In genomic region chr7:137611891-137612522, GRCm38 (mm10) we compare ENCODE assay signal across 12 mouse cellular contexts.
A peak's percentile ranks its signal among the peaks of the same experiment; 100 is the strongest.
DNase-seq lines count a peak whose midpoint lies in the region; ATAC-seq and TF ChIP-seq lines count a peak whose summit lies in the region.
"Had no signal": no experiment of that assay in that cellular context is flagged by ENCODE, and none has a peak within 500 bp of the region (broad histone marks: within the 10 kb centered on the region; RNA-seq: fewer than 3 reads in every experiment).

No protein-coding gene starts in this region.

- H3K4me3 ChIP-seq in lung, embryonic 14.5 days (ENCODE audit: low read depth, low read length) = no peak overlapping the region
- no peak overlapping the region for H3K4me3 ChIP-seq in lung, adult 2 months (replicated peaks; ENCODE audit: extremely low read depth, low read depth, low read length)
- H3K4me3 ChIP-seq: liver, embryonic 12.5 days had no signal

- no peak for TF ChIP-seq POLR2A in lung, adult 2 months (IDR thresholded peaks at IDR 0.05; ENCODE audit: borderline replicate concordance, extremely low read depth, low read depth, low read length)

- no peak for ATAC-seq in lung, embryonic 14.5 days (ENCODE audit: insufficient read depth)
- ATAC-seq: intestine, postnatal 0 days; liver, embryonic 12.5 days had no signal

- H3K9me3 ChIP-seq in lung, embryonic 14.5 days (ENCODE audit: low read depth, low read length) = no peaks in the 10 kb centered on the region

- no peak overlapping the region for H3K27ac ChIP-seq in lung, embryonic 14.5 days (ENCODE audit: low read depth)
- H3K27ac ChIP-seq: liver, embryonic 12.5 days; macrophage had no signal

- DNase-seq in gastrocnemius, postnatal 10 days = peak; percentile 42
- DNase-seq in gastrocnemius, adult 18-20 months (ENCODE audit: low spot score) = no peak
- DNase-seq in lung, embryonic 14.5 days = peak; percentile 23
- no peak for DNase-seq in lung, adult 2 months
- peak; percentile 39 for DNase-seq in cerebellum, adult 11-12 months
- DNase-seq in cerebellum, postnatal 36 days = peak; percentile 41 to 45
- no peak for DNase-seq in frontal cortex, postnatal 10 days (ENCODE audit: low spot score in 2 of 2)
- DNase-seq: layer of hippocampus, postnatal 36 days; thymus, postnatal 25 days had no signal

- H3K27me3 ChIP-seq in lung, embryonic 14.5 days (ENCODE audit: insufficient read depth, low read length) = no peaks in the 10 kb centered on the region
- H3K27me3 ChIP-seq: liver, embryonic 12.5 days had no signal

- TF ChIP-seq CTCF in lung, embryonic 14.5 days (IDR thresholded peaks at IDR 0.05; ENCODE audit: low read depth) = no peak
- TF ChIP-seq CTCF in lung, adult 2 months (IDR thresholded peaks at IDR 0.05; ENCODE audit: insufficient read depth, low read length) = no peak

- H3K36me3 ChIP-seq in lung, embryonic 14.5 days (ENCODE audit: insufficient read depth) = no peaks in the 10 kb centered on the region
- H3K36me3 ChIP-seq: liver, embryonic 12.5 days had no signal

- no peak overlapping the region for H3K4me2 ChIP-seq in lung, embryonic 14.5 days
- H3K4me2 ChIP-seq: liver, embryonic 12.5 days had no signal

- H3K9ac ChIP-seq in lung, embryonic 14.5 days = no peak overlapping the region
- H3K9ac ChIP-seq: liver, embryonic 12.5 days had no signal

- 67% methylated on average over 7 of the region's 7 CpGs for WGBS in lung, embryonic 14.5 days
- WGBS in lung, adult 2 months = 60% methylated on average over 7 of the region's 7 CpGs

- no peaks in the 10 kb centered on the region for H3K4me1 ChIP-seq in lung, embryonic 14.5 days (ENCODE audit: insufficient read depth)
- no peaks in the 10 kb centered on the region for H3K4me1 ChIP-seq in lung, adult 2 months (ENCODE audit: control insufficient read depth, insufficient read depth, low read length)
- H3K4me1 ChIP-seq: liver, embryonic 12.5 days had no signal

Comparison
In these comparisons a context has a peak if more than half of its experiments do, and no peak if none do; other contexts are left out.
1. DNase-seq: peak in gastrocnemius, postnatal 10 days (single experiment), lung, embryonic 14.5 days (single experiment), cerebellum, adult 11-12 months (single experiment) and cerebellum, postnatal 36 days (2 of 2); none in gastrocnemius, adult 18-20 months (single experiment), lung, adult 2 months (single experiment) and frontal cortex, postnatal 10 days (0 of 2).